Mouse (Mus musculus) cerebellum, adult 2 months (tissue): Measurements from ENCODE around the gene Fyco1. TPM values are rescaled to one million over a fixed set of nuclear protein-coding genes. Genes with fewer than 3 reads are reported as not detected.

ENCODE experiments used
- DNase-seq, 2 experiments: peaks; one replicate each; pipeline ENCODE4 v3.0.0; 2021
- H3K27ac ChIP-seq: fragments of 200-500 bp; 2 replicates; pipeline ENCODE4 v1.5.1; 2012; ENCODE audit warnings: low read length, control low read depth, inconsistent platforms; ENCODE audit not compliant: insufficient read depth
- H3K27me3 ChIP-seq: fragments of 200-500 bp; 2 replicates; pipeline ENCODE4 v1.6.1; 2012; ENCODE audit warnings: inconsistent platforms, mild to moderate bottlenecking, low read length, moderate library complexity; ENCODE audit not compliant: control insufficient read depth, insufficient read depth
- H3K4me1 ChIP-seq: fragments of 200-500 bp; 2 replicates; pipeline ENCODE4 v1.6.1; 2011; ENCODE audit warnings: low read length; ENCODE audit not compliant: control insufficient read depth, insufficient read depth
- H3K4me3 ChIP-seq: fragments of 200-500 bp; replicated peaks from 2 replicates; pipeline ENCODE3; 2011; ENCODE audit warnings: mild to moderate bottlenecking, low read depth, low read length, control low read depth; ENCODE audit not compliant: insufficient read depth
- CTCF ChIP-seq: fragments of 200-500 bp; IDR thresholded peaks from 2 replicates; pipeline ENCODE4 v1.5.1; 2011; ENCODE audit warnings: low read depth, mild to moderate bottlenecking, control low read depth, low read length, moderate library complexity, borderline replicate concordance; ENCODE audit not compliant: insufficient read depth
- POLR2A ChIP-seq: fragments of 200-500 bp; IDR thresholded peaks from 2 replicates; pipeline ENCODE4 v1.6.1; 2011; ENCODE audit warnings: low read length, control low read depth, borderline replicate concordance; ENCODE audit not compliant: insufficient read depth
- WGBS: fragments of 180-500 bp; shearing (Covaris S2); methylation state at CpG from one replicate; pipeline ENCODE4 v1.1.7; 2018; 5-methylcytosine and 5-hydroxymethylcytosine counted together
- polyA plus RNA-seq: library from polyadenylated mRNA; depleted of rRNA; stranded (reverse); fragments of >200 nt; gene quantifications from 2 replicates; pipeline ENCODE4 v1.2.3, GENCODE M21; 2012; rRNA removed

Gene Fyco1
- polyA plus RNA-seq = 17.6 and 18.0 TPM in 2 replicates

- H3K27ac ChIP-seq = peak within 1 kb of the TSS; percentile 57
- H3K27me3 ChIP-seq = no peaks in the 10 kb centered on the region; the same call in 1 of the 2 replicates
- H3K4me1 ChIP-seq = peaks cover 3% of the 10 kb centered on the region; the same call in 1 of the 2 replicates
- peak within 1 kb of the TSS; percentile 63 for H3K4me3 ChIP-seq
- WGBS = under 1% methylated on average over 47 of the region's 47 CpGs
- peak; percentile 94 to 99 for DNase-seq
- TF ChIP-seq POLR2A (peak; percentile 73; the same call in 1 of the 2 replicates), CTCF (no peak)
Observed at GRCm38 (mm10) chr9:123851713-123852448, at the start of gene Fyco1. TSS of gene Fyco1 (minus strand) at chr9:123851899.

GRCm38 (mm10) chr9:123872049-123872448 is 20.4 kb upstream of the Fyco1 start:
- no peak overlapping the region for H3K4me3 ChIP-seq
- no peak for DNase-seq
- WGBS = 71% methylated on average over 4 of the region's 4 CpGs
- no peaks in the 10 kb centered on the region for H3K4me1 ChIP-seq
- TF ChIP-seq POLR2A (no peak), CTCF (no peak)
- no peaks in the 10 kb centered on the region for H3K27me3 ChIP-seq
- no peak overlapping the region for H3K27ac ChIP-seq

GRCm38 (mm10) chr9:123869167-123869784 is 17.6 kb upstream of the Fyco1 start:
- Histone ChIP-seq H3K27ac (no peak overlapping the region), H3K27me3 (no peaks in the 10 kb centered on the region), H3K4me3 (no peak overlapping the region), H3K4me1 (no peaks in the 10 kb centered on the region)
- DNase-seq = no peak
- no peak for TF ChIP-seq POLR2A
- no peak for TF ChIP-seq CTCF
- 46% methylated on average over 5 of the region's 6 CpGs for WGBS

- WGBS = 95% methylated on average over 1 of the region's 1 CpGs
Observed at GRCm38 (mm10) chr9:123863641-123864040, 11.9 kb upstream of the Fyco1 start.

DNA sequence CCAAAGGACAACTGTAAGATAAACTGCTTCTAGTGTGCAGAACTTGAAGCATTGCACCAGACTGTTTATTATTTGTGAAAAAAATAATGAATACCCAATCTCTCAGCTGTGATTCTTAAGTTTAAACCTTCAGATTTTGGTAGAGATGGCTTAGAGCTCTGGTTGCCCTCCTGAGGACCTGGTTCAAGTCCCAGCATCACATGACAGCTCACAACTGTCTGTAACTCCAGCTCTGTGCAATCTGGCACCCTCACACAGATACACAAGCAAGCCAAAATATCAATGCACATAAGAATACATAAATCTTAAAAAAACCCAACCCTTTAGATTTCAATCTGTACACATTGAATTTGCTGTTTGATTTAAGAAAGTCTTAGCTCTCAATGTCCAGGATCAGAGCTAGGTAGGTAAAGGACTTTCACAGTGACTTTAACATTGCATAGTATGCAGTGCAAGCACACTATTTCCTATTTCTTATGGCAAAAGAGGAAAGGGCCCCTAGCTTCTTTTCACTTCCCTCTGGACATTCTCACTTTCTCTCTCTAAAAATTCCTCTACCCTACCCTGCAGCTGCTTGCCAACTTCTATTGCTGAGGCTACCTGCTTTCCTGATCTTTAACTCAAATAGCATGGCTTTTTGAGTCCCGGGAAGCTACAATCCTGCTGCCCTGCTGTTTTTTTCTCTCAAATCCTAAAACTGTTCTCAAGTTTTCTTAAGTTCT is 11.4 kb upstream of the Fyco1 start:
- no peak for TF ChIP-seq CTCF
- no peak for TF ChIP-seq POLR2A
- WGBS = 89% methylated on average over 1 of the region's 1 CpGs
- H3K4me3 ChIP-seq = no peak overlapping the region
- DNase-seq = no peak
- no peaks in the 10 kb centered on the region for H3K4me1 ChIP-seq
- no peak overlapping the region for H3K27ac ChIP-seq
- H3K27me3 ChIP-seq = no peaks in the 10 kb centered on the region

More at GRCm38 (mm10) chr9:123863641-123864040, 11.9 kb upstream of the Fyco1 start:
- H3K27me3 ChIP-seq = no peaks in the 10 kb centered on the region
- TF ChIP-seq POLR2A (no peak), CTCF (no peak)
- no peak for DNase-seq
- no peak overlapping the region for H3K27ac ChIP-seq
- no peaks in the 10 kb centered on the region for H3K4me1 ChIP-seq
- no peak overlapping the region for H3K4me3 ChIP-seq

DNA sequence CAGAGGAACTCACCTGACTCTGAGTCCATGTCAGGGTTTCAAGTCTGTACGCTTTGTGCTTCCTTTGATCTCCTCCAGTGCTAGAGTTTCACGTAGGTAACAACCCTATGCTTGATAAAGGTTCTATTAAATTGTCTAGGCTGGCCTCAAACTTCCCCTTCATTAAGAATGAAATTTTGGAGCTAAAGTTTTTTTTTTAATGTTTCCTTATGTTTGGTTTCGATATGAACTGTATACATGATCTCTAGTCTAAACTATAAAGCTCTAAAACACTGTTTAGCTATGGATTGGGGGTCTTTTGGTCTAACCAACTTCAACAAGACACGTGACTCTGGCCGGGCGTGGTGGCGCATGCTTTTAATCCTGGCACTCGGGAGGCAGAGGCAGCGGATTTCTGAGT is 10.2 kb upstream of the Fyco1 start, which contains the start of gene Xcr1:
Xcr1 (minus strand) TSS at position 101 of the 400 bp plus-strand sequence.
- H3K4me3 ChIP-seq = no peak within 1 kb of the TSS
- 84% methylated on average over 9 of the region's 9 CpGs for WGBS
- DNase-seq = no peak
- no peaks in the 10 kb centered on the region for H3K4me1 ChIP-seq
- H3K27ac ChIP-seq = no peak within 1 kb of the TSS
- no peaks in the 10 kb centered on the region for H3K27me3 ChIP-seq
- no peak for TF ChIP-seq CTCF
- TF ChIP-seq POLR2A = no peak

DNA sequence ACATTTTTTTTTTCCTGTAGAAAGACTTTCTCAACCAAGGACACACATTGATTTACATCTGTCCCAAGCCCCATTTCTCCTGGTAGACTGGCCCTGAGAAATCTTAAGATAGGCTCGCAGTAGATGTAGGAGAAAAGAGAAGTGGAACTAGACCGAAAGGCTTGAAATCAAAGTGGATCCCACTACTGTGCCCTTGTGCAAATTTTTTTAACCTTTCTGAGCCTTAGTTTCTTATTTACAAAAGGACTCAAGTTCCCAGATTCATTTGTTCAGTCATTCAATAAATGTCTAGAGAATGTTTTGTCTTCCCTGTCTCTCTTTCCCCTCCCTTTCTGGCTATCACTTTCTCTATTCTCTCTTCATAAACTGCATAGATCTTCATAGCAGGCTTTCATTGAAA is 5.1 kb upstream of the Fyco1 start:
- no peaks in the 10 kb centered on the region; the same call in 1 of the 2 replicates for H3K27me3 ChIP-seq
- DNase-seq = no peak
- WGBS = 80% methylated on average over 2 of the region's 2 CpGs
- no peak for TF ChIP-seq POLR2A
- no peak for TF ChIP-seq CTCF
- H3K4me3 ChIP-seq = no peak overlapping the region
- H3K27ac ChIP-seq = no peak overlapping the region
- peaks cover 3% of the 10 kb centered on the region; the same call in 1 of the 2 replicates for H3K4me1 ChIP-seq
